Mouse (Mus musculus) spleen, postnatal 10 days (tissue): ENCODE results near the gene 1810055G02Rik.

ENCODE experiments used
- DNase-seq, 2 experiments: peaks; one replicate each; pipeline ENCODE4 v3.0.0; 2021 to 2022; ENCODE audit warnings: low spot score in 2 of 2

Gene 1810055G02Rik

GRCm38 (mm10) chr19:3742716-3743115 is 34.6 kb downstream of the 1810055G02Rik start:
- no peak for DNase-seq

DNA sequence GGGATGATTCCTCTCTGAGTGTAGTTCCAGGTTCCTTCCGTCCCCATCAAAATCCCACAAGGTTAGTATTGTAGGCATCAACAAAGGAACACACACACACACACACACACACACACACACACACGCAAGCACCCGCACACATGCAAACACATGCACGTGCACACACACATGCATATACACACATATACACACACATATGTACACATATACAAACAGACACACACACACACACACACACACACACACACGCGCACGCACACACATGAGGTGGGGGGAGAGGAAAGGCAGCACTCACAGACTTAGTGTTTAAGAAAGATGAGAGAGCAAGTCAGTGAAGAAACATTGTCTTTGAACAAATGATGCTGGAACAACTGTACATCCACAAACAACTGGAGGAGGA is 35.3 kb downstream of the 1810055G02Rik start:
- no peak for DNase-seq

- peak in 1 of 2 experiments; percentile 38 for DNase-seq
Observed at GRCm38 (mm10) chr19:3743851-3744512, 35.9 kb downstream of the 1810055G02Rik start.

DNA sequence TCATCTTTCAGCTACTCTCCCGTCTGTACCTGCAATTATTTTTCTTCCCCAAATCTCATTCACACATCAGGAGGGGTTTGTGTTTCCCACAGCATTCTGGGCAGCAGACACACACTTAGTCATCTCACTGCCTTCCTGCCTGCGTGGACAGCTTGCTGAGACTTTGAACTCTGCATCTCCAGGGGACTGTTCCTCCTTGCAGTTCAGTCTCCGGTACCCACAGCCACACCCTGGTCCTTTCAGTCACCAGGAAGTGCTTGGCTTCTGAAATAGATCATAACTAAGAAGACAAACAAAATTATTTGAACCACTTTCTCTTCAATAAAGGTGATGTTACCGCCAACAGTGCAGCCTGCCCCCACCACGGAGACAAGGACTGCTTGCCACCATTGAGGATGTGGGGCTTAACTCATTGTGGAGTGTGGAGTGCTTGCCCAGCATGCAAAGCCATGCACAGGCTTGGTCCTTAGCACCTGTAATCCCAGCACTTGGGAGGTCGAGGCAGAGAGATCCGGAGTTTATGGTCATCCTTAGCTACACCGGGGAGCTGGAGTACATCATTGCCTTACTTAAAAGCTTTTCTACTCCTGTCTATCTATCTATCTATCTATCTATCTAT is 44.6 kb downstream of the 1810055G02Rik start:
- no peak for DNase-seq

DNA sequence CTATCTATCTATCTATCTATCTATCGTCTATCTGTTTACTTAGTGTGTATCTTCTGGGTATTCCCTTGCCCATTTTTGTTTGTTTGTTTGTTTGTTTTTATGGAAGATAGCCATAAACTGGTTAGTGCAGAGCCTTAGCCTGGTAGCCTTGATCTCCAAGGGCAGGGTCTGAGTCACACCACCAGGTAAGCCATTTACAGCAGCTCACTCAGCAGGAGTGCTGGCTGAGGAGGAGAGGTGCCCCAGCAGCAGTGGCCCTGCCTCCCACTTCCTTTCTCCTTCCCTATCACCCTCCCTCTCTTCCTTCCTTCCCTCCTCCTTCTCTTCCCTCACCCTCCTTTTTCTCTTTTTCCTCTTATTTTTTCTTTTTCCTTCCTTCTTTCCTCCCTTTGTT is 45.1 kb downstream of the 1810055G02Rik start:
- no peak for DNase-seq

- no peak for DNase-seq
Observed at GRCm38 (mm10) chr19:3753738-3754137, 45.6 kb downstream of the 1810055G02Rik start.

DNA sequence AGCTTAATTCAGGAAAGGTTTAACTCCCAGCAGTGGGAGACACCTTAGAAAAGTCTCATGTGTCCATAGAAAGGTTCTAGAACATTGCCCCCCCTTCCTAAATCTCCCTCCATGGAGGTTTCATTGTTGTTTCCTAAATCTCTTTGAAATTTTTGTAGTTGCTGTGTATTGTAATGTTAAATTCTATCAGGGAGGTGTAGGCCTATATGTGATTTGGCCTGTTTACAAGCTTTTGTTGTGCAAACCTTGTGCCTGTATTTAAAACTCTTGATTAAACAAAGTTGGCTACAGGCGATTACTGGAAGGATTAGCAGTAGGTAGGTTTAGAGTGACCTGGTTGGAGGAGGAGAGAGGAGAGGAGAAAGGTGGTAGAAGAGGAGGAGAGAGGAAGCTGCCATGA is 49.8 kb downstream of the 1810055G02Rik start:
- DNase-seq = no peak

GRCm38 (mm10) chr19:3765221-3765820 is 57.2 kb downstream of the 1810055G02Rik start:
- no peak for DNase-seq

GRCm38 (mm10) chr19:3766378-3766777 is 58.3 kb downstream of the 1810055G02Rik start:
- no peak for DNase-seq

- no peak for DNase-seq
Observed at GRCm38 (mm10) chr19:3767276-3767780, 59.2 kb downstream of the 1810055G02Rik start, which contains the start of gene Kmt5b. TSS of gene Kmt5b (plus strand) at chr19:3767421.
